Mouse (Mus musculus) heart, postnatal 0 days (tissue): ENCODE results near the gene Cdh1.

ENCODE experiments used
- CTCF ChIP-seq: IDR thresholded peaks from 2 replicates; pipeline ENCODE4 v1.5.1; 2016; ENCODE audit warnings: antibody characterized with exemption, control low read depth, low read depth
- EP300 ChIP-seq: IDR thresholded peaks from 2 replicates; pipeline ENCODE4 v1.6.1; 2016; ENCODE audit warnings: antibody characterized with exemption, low read depth

GRCm38 (mm10) chr8:106576849-106577555, 26.1 kb upstream of the Cdh1 start:
- TF ChIP-seq CTCF (no peak), EP300 (no peak)
